Mouse (Mus musculus) lung, adult 2 months (tissue): ENCODE results near the gene Vezt.

Experiments used
- CTCF ChIP-seq: fragments of 200-500 bp; IDR thresholded peaks from 2 replicates; pipeline ENCODE4 v1.5.1; 2011; ENCODE audit warnings: mild to moderate bottlenecking, low read length, control low read depth; ENCODE audit not compliant: insufficient read depth
- POLR2A ChIP-seq: fragments of 200-500 bp; IDR thresholded peaks from 2 replicates; pipeline ENCODE4 v1.6.1; 2011; ENCODE audit warnings: low read depth, mild to moderate bottlenecking, control low read depth, low read length, borderline replicate concordance; ENCODE audit errors: extremely low read depth

- TF ChIP-seq CTCF = no peak
- TF ChIP-seq POLR2A = no peak
Measured at GRCm38 (mm10) chr10:93995100-93995499, 40.5 kb downstream of the Vezt start.
